Mouse (Mus musculus): ENCODE data around the gene Clip1. TPM values are rescaled to one million over a fixed set of nuclear protein-coding genes. Genes with fewer than 3 reads are reported as not detected.

Gene Clip1
- total RNA-seq, 4 experiments from 2014 or later, result 341 to 375 (median 357) TPM

- DNase-seq (ENCODE audit: low spot score in 2 of 2), result no peak
Measured at GRCm38 (mm10) chr5:123603496-123603895, 80.9 kb downstream of the Clip1 start.

GRCm38 (mm10) chr5:123602174-123602573 is 82.2 kb downstream of the Clip1 start:
- no peak for DNase-seq (ENCODE audit: low spot score in 2 of 2)

DNA sequence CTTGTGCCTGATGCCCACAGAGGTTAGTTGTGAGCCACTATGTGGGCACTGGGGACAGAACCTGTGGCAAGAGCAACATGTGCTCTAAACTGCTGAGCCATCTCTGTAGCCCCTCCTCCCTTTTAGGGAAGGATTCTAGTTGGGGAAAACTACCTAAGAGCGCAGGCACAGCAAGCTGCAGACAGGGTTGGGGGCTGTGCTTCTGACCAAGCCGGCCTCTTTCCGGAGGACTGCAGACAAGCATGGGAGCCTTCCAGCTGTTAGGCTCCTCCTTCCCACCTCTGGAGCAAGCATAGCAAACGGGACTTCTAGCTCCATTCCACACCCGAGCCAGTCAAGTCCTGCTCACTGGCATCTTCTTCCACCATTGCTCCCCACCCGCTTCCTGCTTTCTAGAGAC is 85.1 kb downstream of the Clip1 start:
- no peak for DNase-seq (ENCODE audit: low spot score in 2 of 2)

DNA sequence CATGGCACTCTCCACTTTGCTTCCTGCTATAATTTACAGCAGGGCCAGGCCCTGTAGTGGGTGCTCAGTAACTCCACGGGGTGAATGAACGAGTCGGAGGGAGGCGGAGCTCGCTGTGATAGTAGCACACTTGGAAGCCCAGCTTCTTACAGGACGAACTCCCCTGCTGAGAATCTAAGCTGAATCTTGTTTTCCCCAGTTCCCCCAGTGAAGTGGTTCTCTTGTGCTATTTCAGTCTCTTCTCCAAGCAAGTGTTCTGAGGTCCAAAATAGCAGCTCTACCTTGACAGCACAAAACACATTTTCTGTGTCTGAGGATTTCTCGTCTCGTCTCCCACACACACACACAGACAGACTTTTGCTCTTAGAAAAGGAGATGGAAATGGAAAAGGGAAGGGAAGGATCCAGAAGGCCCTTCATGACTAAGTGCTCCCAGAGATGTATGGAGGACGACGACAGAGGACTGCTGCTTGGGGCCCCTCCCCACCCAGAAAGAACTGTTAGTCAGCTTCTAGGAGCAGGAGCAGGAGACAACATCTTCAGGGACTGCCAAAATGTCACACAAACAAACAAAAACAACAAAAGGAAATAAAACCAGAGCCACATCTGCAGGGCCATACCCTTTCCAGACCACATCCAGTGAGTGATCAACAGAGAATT is 90.7 kb downstream of the Clip1 start:
- no peak for DNase-seq (ENCODE audit: low spot score in 2 of 2)

DNA sequence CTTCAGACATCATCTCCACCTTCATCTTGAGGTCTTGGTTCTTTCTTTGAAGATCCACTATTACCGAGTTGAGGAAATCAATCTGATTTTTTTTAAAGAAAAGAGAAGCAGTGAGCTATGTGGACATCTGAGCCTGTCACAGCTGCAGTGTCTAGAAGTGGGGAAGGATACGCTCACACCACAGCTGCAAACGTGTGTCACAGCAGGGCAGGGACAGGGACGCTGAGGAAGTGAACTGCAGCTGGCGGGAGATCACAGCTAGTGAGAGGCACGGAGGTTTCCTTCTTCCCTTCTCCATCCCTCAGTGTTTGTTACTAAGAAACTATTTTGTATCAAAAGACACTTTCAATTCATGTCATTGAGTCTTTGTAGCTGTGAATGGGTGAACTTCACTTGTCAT is 104.4 kb downstream of the Clip1 start:
- no peak for DNase-seq (ENCODE audit: low spot score in 2 of 2)

DNA sequence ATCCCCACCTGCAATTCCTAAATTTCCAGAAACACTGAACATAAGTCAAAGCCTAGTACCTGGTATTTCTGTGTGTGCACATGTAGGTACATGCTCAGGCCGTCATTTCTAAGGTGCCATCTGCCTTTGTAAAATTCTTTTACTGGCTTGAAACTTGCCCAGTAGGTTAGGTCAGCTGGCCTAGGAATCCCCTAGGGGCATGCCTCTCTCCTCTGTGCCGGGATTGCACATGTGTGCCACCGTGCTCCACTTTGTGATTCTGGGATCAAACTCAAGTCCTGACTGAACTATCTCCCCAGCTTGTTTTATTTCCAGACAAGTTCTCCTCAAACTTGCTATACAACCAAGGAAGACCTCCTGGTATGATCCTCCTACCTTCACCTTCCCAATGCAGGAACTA is 107.7 kb downstream of the Clip1 start:
- DNase-seq (ENCODE audit: low spot score in 2 of 2), result no peak

- DNase-seq (ENCODE audit: low spot score in 2 of 2), result no peak
Measured at GRCm38 (mm10) chr5:123573362-123573761, 111.1 kb downstream of the Clip1 start.

DNA sequence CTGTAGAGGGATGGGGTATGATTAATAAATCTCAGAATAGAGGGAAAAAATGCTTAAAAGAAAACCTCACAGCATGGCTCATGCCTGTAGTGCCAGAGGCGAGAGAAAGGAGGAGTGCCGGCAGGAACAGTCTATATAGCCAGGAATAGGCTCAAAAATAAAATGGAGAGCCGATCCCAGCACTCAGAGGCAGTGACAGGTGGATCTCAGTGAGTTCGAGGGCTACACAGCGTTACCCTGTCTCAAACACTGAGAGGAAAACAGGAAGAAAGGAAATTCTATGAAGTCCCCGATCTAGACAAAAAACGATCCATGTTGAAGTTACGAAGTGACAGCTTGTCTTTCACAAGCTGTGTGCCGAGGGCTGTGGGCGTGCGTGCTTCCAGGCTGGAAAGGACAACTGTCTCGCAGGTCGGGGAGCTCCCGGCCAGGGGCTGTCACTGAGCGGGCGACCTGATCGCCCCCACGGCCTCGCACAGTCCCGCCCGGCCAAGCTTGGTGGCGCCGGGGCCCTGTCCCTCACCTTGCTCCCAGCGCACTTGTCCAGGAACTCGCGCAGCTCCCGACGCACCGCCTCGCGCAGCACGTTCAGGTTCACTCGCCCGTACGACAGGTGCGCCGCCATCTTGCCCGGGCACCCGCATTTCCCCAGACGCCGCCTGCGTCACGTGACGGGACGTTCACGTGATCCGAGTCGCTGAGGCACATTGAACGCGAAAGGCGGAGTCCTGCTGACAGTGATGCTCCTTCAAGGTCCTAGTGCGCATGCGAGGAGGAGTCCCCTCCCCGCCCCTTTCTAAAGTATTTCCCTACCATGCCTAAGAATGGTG is 111.8 kb downstream of the Clip1 start, which contains the start of gene Vps33a:
Vps33a (minus strand) TSS at position 682 of the 830 bp plus-strand sequence.
- peak; percentile 96 to 99 for DNase-seq (ENCODE audit: low spot score in 2 of 2)

DNA sequence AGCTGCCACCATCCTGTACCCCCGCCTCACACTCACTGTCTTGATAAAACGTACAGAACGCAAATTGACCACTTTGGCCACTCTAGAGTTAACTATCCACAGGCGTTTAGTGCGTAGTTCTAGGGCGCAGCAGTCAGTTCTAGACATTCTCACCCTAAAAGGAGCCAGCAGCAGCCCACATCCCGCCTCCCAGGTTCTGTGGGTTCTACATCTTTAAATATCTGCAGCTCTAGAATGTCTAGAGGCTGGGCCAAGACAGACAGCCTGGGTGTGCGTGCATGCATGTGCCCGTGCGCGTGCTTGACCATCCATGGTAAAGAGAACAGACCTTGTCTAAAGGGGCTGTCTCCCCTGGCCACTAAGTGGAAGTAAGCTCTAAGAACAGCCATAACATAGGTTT is 123.3 kb downstream of the Clip1 start:
- DNase-seq (ENCODE audit: low spot score in 2 of 2), result no peak

- DNase-seq (ENCODE audit: low spot score in 2 of 2), result no peak
Measured at GRCm38 (mm10) chr5:123559588-123559987, 124.8 kb downstream of the Clip1 start.

DNA sequence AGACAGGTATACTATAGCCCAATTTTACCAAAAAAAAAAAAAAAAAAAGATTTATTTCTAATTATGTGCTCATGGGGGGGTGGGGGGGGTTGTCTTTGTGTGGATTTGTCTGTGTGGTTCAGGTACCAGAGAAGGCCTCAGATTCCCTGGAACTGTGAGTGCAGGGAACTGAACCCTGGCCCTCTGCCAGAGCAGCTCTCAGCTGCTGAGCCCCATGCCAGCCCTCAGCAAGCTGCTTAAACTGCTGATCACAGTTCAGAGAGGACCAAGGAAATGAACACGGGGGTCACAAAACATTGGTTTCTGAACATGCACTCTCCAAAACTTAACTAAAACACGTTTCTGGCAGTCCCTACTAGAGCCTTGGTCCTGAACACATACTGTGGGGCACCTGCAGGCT is 128.0 kb downstream of the Clip1 start:
- DNase-seq (ENCODE audit: low spot score in 2 of 2), result peak; percentile 42 to 53

GRCm38 (mm10) chr5:123555693-123556092 is 128.7 kb downstream of the Clip1 start:
- DNase-seq (ENCODE audit: low spot score in 2 of 2), result no peak

GRCm38 (mm10) chr5:123533801-123534200 is 150.6 kb downstream of the Clip1 start:
- DNase-seq (ENCODE audit: low spot score in 2 of 2), result peak in 1 of 2 experiments; percentile 0

- DNase-seq (ENCODE audit: low spot score in 2 of 2), result peak in 1 of 2 experiments; percentile 1
Measured at GRCm38 (mm10) chr5:123530056-123530455, 154.4 kb downstream of the Clip1 start.

DNA sequence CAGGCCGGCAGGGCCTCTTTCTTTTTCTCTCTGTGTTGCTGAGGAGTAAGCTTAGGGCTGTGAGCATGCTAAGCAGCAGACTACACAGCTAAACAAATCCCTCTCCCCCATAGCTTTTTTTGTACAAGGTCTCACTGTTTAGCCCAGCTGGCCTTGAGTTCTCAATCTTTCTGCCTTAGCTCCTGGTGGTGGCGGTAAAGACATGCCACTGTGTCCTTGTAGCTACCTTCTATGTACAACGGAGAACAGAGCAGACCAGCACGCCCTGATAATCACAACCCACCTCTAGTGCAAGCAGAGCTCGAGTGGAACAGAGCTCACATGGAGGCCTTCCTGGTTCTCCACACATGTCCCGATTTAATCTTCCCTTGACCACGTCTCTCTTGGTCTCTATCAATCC is 155.8 kb downstream of the Clip1 start:
- DNase-seq (ENCODE audit: low spot score in 2 of 2), result peak in 1 of 2 experiments; percentile 0

Other genes starting within 250 kb of the Clip1 start
- gene Lrrc43, start 195.3 kb downstream of the Clip1 start, total RNA-seq (2022), result not detected
- gene Il31, start 195.1 kb downstream of the Clip1 start, total RNA-seq (2022), result not detected
- not detected for gene B3gnt4, start 174.2 kb downstream of the Clip1 start, total RNA-seq (2022)
- 10 to 100 TPM; 37.0 to 44.9 (median 41.6) TPM for gene Diablo, start 160.4 kb downstream of the Clip1 start, total RNA-seq (2022)
- gene Gm49027, start 159.1 kb downstream of the Clip1 start, total RNA-seq (2022), result not detected
- 10 to 100 TPM; 35.1 to 44.4 (median 38.9) TPM for gene Vps33a, start 111.6 kb downstream of the Clip1 start, total RNA-seq (2022)
- 10 to 100 TPM in 3 of 4 experiments, 1 to 10 TPM in 1; 10.0 to 15.4 (median 11.6) TPM for gene Zcchc8, start 36.5 kb upstream of the Clip1 start, total RNA-seq (2022)
- gene Rsrc2, start 64.8 kb upstream of the Clip1 start, total RNA-seq (2022), result 10 to 100 TPM; 28.1 to 39.6 (median 33.0) TPM
- under 1 TPM in 1 of 4 experiments, not detected in 3; 0.05 TPM for gene Kntc1, start 65.1 kb upstream of the Clip1 start, total RNA-seq (2022)
- gene Hcar2, start 180.9 kb upstream of the Clip1 start, total RNA-seq (2022), result under 1 TPM in 2 of 4 experiments, not detected in 2; 0.13 to 0.25 TPM
- gene Hcar1, start 195.4 kb upstream of the Clip1 start, total RNA-seq (2022), result under 1 TPM; 0.12 to 0.72 (median 0.32) TPM
- 10 to 100 TPM; 49.2 to 59.2 (median 52.6) TPM for gene Denr, start 222.6 kb upstream of the Clip1 start, total RNA-seq (2022)
- gene Gm43518, start 242.8 kb upstream of the Clip1 start, total RNA-seq (2022), result under 1 TPM in 1 of 4 experiments, not detected in 3; 0.94 TPM
- gene Ccdc62, start 246.1 kb upstream of the Clip1 start, total RNA-seq (2022), result 1 to 10 TPM in 3 of 4 experiments, under 1 TPM in 1; 0.56 to 2.1 (median 1.3) TPM

Data from gastrocnemius, adult 8-10 months (tissue).